Mouse (Mus musculus): ENCODE results near the gene Tppp.
"Not testable (repeated sequence)": the region's sequence is repeated elsewhere in the genome, so short reads cannot be mapped to it uniquely, and the experiment has no call there.

Gene Tppp

GRCm38 (mm10) chr13:74008948-74009718, at the start of gene Tppp:
Gene Tppp, plus strand, starts transcription at chr13:74009407.
- peak; percentile 83 for ATAC-seq (ENCODE audit: insufficient number of reproducible peaks, low FRiP score, low TSS enrichment)

DNA sequence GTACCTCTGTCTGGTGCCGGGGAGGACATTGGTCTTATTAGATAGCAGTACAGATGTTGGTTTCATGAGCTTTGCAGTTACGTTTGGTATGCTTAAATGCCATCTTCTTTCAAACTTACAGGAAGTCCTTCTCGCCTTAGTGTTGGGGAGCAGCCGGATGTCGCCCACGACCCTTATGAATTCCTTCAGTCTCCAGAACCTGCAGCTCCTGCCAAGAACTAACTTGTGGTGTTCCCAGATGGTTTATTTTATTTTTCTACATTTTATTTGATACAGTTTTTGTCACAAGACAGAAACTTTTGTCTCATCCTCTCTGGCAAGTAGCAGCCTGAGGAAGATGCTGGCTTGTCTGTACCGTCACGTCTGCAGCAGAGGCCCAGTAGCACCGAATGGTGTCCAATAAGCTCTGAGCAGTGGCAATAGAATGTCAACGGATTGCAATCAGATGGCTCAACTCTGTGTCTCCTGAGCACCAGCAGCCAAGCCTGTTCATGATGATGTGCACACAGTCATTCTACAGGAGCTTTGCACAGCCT, 49.0 kb upstream of the Tppp start:
- no peak for ATAC-seq (ENCODE audit: insufficient number of reproducible peaks, low FRiP score, low TSS enrichment)

- no peak for ATAC-seq (ENCODE audit: insufficient number of reproducible peaks, low FRiP score, low TSS enrichment)
Measured at GRCm38 (mm10) chr13:73961177-73961576, 48.0 kb upstream of the Tppp start.

DNA sequence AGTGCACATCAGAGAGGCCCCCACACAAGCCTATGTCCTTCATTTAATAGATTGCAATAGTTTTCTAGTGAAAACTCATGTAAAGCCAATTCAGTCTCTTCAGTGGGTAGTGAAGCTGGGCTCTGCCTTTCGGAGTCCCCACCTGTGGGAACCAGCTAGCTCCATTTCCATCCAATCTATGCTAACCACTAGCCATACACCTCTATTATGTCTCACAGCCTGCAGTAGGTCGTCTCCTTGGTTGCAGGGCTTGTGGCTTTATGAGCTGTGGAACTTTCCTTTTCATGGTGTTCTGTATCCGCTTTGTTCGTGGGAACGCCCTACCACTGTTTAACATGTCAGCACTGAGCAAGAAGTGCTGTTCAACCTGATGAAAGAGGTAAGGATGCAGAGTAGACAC, 45.7 kb upstream of the Tppp start, which contains the start of gene Zdhhc11:
Gene Zdhhc11, plus strand, starts transcription at position 301 of the 400 bp plus-strand sequence.
- ATAC-seq (ENCODE audit: insufficient number of reproducible peaks, low FRiP score, low TSS enrichment): no peak

DNA sequence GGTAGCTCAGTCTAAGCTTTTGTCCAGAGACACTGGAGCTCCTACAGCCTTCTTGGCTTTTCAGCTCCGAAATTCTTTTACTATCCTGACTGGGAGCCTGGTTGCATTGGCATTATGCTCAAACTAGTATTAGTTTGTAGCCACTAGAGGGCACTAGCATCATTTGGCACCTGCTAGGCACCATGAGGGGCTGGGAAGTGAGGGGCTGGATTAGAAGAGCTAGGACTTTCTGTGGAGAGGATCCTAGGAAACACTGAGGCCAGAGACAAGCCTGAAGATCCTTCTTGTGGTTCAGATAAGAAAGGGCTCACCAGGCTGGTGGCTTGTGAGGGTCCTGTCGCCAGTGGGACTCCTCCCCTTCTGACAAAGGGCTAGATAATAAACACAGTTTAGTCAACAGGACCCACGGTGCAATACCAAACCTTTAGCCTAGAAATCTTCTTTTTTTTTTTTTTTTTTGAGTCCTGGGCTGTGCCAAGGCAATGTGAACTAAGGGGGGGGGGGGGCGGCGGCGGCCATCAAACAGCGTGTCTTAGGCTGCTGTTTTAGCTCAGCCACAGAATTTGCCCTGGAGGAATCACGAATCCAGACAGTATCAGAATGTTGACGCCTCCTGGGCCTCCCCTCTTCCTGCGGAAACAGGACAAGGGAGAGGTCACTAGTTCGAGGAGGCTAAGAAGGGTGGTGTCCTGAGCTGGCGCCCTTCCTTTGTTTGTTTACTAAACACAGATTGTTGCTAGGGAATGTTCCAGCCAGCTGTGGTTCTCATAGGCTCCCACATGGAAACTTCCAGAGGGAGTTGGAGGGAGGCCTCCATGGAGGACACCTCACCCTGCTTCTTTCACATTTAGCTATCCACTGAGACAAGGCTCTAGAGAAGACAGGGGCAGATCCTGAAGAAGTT, 38.4 kb upstream of the Tppp start:
- peak; percentile 74 for ATAC-seq (ENCODE audit: insufficient number of reproducible peaks, low FRiP score, low TSS enrichment)

DNA sequence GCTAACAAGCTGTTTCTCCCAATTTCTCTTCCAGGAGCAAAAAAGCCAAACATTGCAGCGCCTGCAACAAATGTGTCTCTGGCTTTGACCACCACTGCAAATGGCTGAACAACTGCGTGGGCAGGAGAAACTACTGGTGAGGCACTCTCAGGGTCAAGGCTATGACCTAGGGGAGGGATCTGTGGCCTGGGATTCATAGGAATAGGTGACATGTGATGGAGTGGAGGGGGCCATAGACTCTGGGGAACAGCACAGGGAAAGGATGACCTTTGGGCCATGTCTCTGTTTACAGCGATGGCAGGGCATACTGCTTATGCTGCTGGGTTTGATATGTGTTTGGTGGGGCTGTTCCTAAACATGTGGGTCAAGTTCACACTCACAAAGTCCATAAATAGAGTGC, 34.7 kb upstream of the Tppp start:
- no peak for ATAC-seq (ENCODE audit: insufficient number of reproducible peaks, low FRiP score, low TSS enrichment)

DNA sequence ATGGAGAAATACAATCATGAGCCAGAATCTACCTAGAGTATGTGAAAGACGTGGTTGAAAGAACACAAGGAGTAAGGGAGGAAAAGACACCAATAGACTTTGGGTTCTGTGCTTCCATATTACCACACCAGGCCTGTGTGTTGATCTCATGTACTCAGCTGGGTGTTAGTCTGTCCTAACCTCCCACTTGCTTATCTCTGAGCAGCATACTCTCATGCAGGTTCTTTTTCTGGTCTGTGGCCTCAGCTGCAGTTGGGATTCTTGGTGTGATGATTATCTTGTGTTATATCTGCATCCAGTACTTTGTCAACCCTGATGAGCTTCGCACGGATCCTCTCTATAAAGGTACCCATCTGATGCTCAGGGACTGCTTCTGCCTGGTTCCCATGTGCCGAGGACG, 32.3 kb upstream of the Tppp start:
- ATAC-seq (ENCODE audit: insufficient number of reproducible peaks, low FRiP score, low TSS enrichment): no peak

GRCm38 (mm10) chr13:73990325-73990724, 18.9 kb upstream of the Tppp start:
- ATAC-seq (ENCODE audit: insufficient number of reproducible peaks, low FRiP score, low TSS enrichment): no peak

DNA sequence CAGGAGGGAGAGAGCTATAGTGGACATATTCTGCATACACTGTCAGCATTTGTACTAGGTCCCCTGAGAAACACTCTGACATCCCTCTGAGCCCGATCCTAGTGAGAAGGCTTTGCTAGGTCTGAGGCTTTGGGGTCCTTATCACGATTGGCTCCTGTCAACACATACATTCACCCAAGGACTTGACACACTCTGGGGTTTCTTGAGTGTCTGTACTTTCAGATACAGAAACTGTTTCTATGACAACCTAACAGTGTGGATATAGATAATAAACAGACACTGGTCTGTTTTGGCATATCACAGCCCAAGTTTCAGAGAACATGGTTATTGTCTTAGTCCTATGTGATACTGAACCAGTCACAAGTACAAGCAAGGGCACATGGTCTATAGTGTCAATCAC, 18.4 kb upstream of the Tppp start:
- ATAC-seq (ENCODE audit: insufficient number of reproducible peaks, low FRiP score, low TSS enrichment): no peak

DNA sequence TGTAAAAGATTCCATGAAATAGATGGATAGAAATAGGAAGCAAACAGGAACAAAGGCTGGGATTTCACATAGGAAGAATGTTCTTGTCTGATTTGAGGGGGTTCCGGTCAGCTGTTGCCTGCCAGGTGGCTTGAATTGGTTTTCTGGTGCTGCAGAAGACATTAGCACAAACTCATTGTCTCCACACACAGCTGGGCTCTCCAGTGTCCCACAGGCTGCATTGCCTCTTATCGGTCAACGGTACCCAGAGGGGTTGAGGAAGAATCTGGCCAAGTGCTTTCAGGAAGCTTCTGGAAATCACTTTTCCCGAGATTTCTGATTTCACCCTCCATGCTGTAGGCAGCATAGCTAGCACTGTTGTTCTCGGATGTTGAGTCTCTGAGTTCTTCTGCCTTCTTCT, 17.9 kb upstream of the Tppp start:
- no peak for ATAC-seq (ENCODE audit: insufficient number of reproducible peaks, low FRiP score, low TSS enrichment)

DNA sequence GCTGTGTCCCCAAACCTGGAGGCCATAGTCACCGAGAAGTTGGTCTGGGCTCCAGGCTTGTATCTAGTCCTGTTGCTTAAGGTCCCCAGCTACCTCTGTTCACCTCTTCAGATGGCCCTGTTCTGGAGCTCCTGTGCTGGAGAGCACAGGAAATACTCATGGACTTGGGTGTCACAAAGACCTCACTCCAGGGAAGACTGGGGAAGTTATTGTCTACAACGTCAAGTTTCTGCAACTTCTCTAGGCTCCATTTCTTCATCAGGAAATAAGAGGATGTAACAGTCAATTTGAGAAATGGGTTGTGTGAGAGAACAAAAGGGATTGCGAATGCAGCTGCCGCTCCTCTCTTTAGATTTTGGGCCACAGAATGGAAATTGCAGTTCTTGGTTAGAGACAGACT, 12.8 kb upstream of the Tppp start:
- ATAC-seq (ENCODE audit: insufficient number of reproducible peaks, low FRiP score, low TSS enrichment): no peak

GRCm38 (mm10) chr13:74000519-74000918, 8.7 kb upstream of the Tppp start:
- ATAC-seq (ENCODE audit: insufficient number of reproducible peaks, low FRiP score, low TSS enrichment): no peak

- no peak for ATAC-seq (ENCODE audit: insufficient number of reproducible peaks, low FRiP score, low TSS enrichment)
Measured at GRCm38 (mm10) chr13:74000961-74001360, 8.2 kb upstream of the Tppp start.

GRCm38 (mm10) chr13:74001492-74001891, 7.7 kb upstream of the Tppp start:
- ATAC-seq (ENCODE audit: insufficient number of reproducible peaks, low FRiP score, low TSS enrichment): no peak

- not testable (repeated sequence) for ATAC-seq (ENCODE audit: insufficient number of reproducible peaks, low FRiP score, low TSS enrichment)
Measured at GRCm38 (mm10) chr13:74006881-74007280, 2.3 kb upstream of the Tppp start.

DNA sequence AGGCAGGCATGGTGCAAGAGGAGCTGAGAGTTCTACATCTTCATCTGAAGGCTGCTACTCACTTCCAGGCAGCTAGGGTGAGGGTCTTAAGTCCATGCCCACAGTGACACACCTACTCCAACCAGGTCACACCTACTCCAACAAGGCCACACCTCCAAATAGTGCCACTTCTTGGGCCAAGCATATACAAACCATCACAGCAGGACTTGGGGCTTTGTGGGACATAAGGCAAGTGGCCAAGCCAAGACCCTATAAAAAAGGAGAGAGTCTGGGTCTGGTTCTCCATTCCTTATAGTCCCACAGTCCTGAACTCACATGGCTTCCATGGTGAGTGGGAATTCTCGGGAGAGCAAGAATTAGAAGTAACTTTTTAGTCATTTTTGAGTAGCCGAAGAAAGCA, 991 bp upstream of the Tppp start:
- not testable (repeated sequence) for ATAC-seq (ENCODE audit: insufficient number of reproducible peaks, low FRiP score, low TSS enrichment)

DNA sequence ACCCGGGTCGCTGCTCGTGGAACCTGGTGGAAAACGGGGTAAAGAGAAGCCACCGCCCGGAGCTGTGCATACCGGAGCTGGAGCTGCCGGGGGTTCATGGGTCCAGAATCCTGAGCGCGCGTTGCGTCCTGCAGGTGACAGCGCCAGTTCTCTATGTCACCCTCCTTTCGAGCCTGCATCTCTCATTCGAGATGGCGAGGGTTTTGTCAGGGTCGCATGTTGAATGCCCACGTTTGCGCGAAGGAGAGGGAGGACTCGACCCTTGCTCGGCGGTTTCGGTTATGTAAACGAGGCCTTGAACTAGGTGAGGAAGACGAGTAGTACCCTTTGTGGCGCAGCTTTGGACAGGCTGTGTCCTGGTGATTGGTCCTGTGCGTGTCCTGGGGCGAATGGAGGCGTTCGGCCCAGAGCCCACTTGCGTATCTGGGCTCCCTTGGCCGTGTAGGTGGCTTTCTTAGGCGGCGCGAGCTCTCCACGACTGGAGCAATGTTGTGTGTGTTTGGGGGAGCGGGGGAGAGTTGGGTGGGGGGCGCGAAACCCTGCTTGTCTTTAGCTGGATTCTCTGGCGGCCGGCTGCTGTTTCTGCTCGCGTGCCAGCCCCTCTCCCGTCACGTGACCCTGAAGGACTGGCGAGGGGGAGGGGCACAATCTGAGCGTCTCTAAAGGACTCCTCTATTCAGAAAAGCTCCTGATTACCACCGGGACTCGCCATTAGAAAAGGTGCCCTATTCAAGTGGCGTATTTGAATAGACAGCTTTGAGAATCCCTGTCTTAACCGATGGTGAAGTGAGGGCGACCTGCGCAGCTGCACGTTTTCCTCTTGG, 796 bp downstream of the Tppp start:
- ATAC-seq (ENCODE audit: insufficient number of reproducible peaks, low FRiP score, low TSS enrichment): peak; percentile 28

DNA sequence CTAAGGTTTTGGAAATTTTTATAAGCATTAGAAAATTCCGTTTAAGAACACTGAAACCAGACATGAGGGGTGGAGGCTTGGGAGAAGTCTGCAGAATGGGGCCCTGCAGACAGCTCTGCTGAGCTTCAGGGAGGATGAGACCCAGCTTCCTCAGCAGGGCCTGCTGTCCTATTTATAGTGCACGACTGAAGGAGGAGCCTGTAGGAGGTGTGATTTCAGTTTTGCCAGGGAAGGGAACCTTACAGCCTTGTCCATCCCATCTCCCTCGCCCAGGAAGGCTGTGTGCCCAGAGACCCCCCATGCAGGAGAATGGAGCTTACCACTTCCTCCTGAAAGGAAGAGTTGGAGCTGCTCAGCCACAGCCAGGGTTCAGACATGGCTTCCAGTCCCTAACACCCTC, 1.5 kb downstream of the Tppp start:
- peak; percentile 59 for ATAC-seq (ENCODE audit: insufficient number of reproducible peaks, low FRiP score, low TSS enrichment)

DNA sequence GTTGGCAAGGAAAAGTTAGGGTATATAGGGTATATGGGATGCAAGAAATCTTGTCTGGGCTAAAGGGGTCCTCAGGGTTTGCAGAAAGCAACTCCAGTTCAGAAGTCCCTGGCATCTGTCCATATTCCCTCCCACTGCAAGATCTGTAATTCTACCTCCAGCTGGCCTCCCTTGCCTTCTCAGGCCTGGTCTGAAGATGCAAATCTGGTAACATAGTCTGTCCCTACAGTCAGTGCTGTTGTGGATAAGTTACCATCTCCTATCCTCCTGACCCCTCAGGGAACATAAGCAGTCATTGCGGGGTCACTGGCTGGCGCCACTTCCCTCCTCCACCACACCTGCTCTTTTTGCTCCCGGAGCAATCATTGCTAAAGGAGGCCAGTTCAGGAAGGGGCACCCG, 6.7 kb downstream of the Tppp start:
- no peak for ATAC-seq (ENCODE audit: insufficient number of reproducible peaks, low FRiP score, low TSS enrichment)

GRCm38 (mm10) chr13:74017426-74017825, 8.2 kb downstream of the Tppp start:
- ATAC-seq (ENCODE audit: insufficient number of reproducible peaks, low FRiP score, low TSS enrichment): no peak

All from cerebellum, adult (tissue).